Mouse (Mus musculus): ENCODE data around the gene Slc43a1.
"Not testable (repeated sequence)": the region's sequence is repeated elsewhere in the genome, so short reads cannot be mapped to it uniquely, and the experiment has no call there.

Slc43a1 gene

DNA sequence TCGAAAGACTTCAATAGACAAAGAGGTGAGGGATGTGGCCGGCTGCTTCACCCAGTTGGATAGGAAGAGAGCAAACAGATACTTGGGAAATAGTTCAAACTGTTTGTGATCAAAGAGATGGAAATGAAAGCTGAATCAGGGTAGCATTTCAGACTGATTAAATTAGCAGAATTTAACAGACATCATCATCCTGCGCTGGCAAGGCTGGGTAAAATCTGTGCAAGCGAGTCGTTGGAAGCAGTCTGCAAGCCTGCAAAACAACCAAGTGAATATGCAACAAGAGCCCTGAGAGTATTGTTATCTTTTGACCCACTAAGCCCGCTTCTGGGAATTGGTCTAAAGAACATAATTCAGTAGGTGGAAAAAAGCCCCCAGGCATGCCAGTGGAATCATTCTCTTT lies 54.7 kb downstream of the Slc43a1 start:
- no peak for DNase-seq (ENCODE audit: low spot score in 2 of 2)

DNA sequence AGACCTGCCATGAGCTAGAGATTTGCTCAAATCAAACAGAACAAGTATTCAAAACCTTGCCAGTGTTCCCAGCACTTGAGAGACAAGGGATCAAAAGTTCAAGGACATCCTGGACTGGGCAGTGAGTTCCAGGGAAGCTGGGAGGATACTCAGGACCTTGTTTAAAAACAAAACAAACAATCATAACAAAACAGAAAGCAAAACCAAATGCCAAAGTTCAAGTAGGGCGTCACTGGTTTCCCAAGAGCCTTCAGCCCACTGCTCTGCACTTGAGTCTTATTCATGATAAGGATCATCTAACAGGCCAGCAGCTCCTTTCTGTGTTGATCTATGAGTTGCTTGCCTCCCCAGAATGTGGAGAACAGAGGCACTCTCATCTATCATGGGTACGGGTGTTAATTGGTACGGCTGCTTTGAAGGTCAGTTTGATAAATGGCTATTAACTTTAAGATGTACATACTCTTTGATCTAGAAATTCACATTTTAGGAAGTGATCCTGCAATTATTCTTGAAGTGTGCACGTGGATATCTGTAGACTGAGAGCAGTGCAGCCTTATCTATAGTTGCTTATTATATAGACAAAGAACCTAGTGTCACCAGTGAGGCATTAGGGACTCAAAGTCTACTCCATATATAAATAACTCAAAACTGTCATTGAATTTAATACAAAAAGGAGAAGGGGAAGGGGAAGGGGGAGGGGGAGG lies 57.0 kb downstream of the Slc43a1 start:
- no peak for DNase-seq (ENCODE audit: low spot score in 2 of 2)

DNA sequence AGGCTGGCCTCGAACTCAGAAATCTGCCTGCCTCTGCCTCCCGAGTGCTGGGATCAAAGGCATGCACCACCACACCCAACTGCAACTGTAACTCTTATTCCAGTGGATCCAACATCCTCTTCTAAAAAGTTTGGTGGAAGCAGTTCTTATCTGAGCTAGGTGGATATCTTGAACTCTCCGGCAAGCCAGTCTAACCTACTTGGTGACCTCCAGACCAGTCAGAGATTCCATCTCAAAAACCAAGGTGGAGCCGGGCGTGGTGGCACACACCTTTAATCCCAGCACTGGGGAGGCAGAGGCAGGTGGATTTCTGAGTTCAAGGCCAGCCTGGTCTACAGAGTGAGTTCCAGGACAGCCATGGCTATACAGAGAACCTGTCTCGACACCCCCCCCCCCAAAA lies 58.0 kb downstream of the Slc43a1 start:
- not testable (repeated sequence) for DNase-seq (ENCODE audit: low spot score in 2 of 2)

DNA sequence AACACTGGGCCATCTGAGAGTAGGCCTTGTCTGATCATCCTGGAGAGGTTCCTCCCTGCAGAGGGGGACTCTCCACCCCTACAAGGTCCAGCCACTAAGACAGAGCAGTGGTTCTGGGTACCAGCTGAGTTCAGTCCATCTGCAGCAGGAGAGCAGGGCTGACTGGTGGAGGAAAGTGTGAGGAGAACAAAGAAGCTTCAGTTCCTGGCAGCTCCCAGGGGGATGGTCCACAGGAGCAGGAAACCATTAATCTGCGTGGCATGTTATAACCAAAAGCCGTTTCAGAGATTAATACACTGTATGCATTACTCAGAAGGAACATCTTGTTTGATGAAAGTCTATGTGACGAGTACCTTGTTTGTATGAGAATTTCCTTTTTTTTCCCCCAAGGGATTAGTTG lies 74.1 kb downstream of the Slc43a1 start:
- no peak for DNase-seq (ENCODE audit: low spot score in 2 of 2)

Measured in cerebellum, postnatal 4 days (tissue).